Mouse (Mus musculus) myocyte (in vitro differentiated cells): ENCODE measurements around the gene Zfp936. TPM values are rescaled to one million over a fixed set of nuclear protein-coding genes. Genes with fewer than 3 reads are reported as not detected.
"Not testable (repeated sequence)": the region's sequence is repeated elsewhere in the genome, so short reads cannot be mapped to it uniquely, and the experiment has no call there.

Experiments used
- H3K27me3 ChIP-seq: one replicate; pipeline ENCODE4 v1.6.1; 2011; ENCODE audit not compliant: control insufficient read depth, insufficient read depth, insufficient read length
- H3K36me3 ChIP-seq: one replicate; pipeline ENCODE4 v1.6.1; 2011; ENCODE audit not compliant: control insufficient read depth, insufficient read depth
- H3K4me2 ChIP-seq: one replicate; pipeline ENCODE4 v1.6.1; 2011; ENCODE audit warnings: low read depth, control low read depth
- H3K4me3 ChIP-seq: one replicate; pipeline ENCODE4 v1.5.1; 2011; ENCODE audit warnings: mild to moderate bottlenecking, control low read depth, moderate library complexity
- H3K79me2 ChIP-seq: one replicate; pipeline ENCODE4 v1.6.1; 2011; ENCODE audit not compliant: control insufficient read depth, insufficient read depth
- H3ac ChIP-seq: one replicate; pipeline ENCODE4 v1.6.1; 2011; ENCODE audit not compliant: control insufficient read depth, insufficient read length
- CEBPB ChIP-seq: IDR thresholded peaks from 2 replicates; pipeline ENCODE4 v1.6.1; 2011; ENCODE audit warnings: mild to moderate bottlenecking, moderate library complexity; ENCODE audit not compliant: poor library complexity, insufficient read depth, severe bottlenecking
- E2F4 ChIP-seq: IDR thresholded peaks from one replicate; pipeline ENCODE4 v1.6.1; 2011; ENCODE audit warnings: mild to moderate bottlenecking, control low read depth, moderate library complexity; ENCODE audit not compliant: insufficient read depth
- MAX ChIP-seq: IDR thresholded peaks from one replicate; pipeline ENCODE4 v1.6.1; 2011; ENCODE audit warnings: low read depth, mild to moderate bottlenecking, control low read depth
- MYOG ChIP-seq, 3 experiments: IDR thresholded peaks; one replicate each; pipeline ENCODE4 v1.6.1; 2011; ENCODE audit warnings: control low read depth in 2 of 3, low read depth in 2 of 3, mild to moderate bottlenecking in 2 of 3; ENCODE audit not compliant: insufficient read length in 2 of 3, control insufficient read depth in 1 of 3, insufficient read depth in 1 of 3
- POLR2A ChIP-seq: IDR thresholded peaks from one replicate; pipeline ENCODE4 v1.6.1; 2011; ENCODE audit warnings: low read depth, mild to moderate bottlenecking, control low read depth, moderate library complexity; ENCODE audit not compliant: insufficient read length
- POLR2AphosphoS2 ChIP-seq: IDR thresholded peaks from one replicate; pipeline ENCODE4 v1.6.1; 2011; ENCODE audit warnings: low read depth, control low read depth; ENCODE audit not compliant: insufficient read length
- SRF ChIP-seq: IDR thresholded peaks from one replicate; pipeline ENCODE4 v1.6.1; 2011; ENCODE audit warnings: low read depth; ENCODE audit not compliant: control insufficient read depth, insufficient read length
- TCF12 ChIP-seq: IDR thresholded peaks from one replicate; pipeline ENCODE4 v1.6.1; 2011; ENCODE audit warnings: mild to moderate bottlenecking, control low read depth; ENCODE audit not compliant: poor library complexity, insufficient read depth, severe bottlenecking
- TCF3 ChIP-seq: IDR thresholded peaks from one replicate; pipeline ENCODE4 v1.6.1; 2011; ENCODE audit warnings: low read depth, control low read depth; ENCODE audit not compliant: insufficient read length
- USF1 ChIP-seq: IDR thresholded peaks from one replicate; pipeline ENCODE4 v1.6.1; 2011; ENCODE audit warnings: low read depth, mild to moderate bottlenecking, control low read depth, moderate library complexity
- polyA plus RNA-seq: library from polyadenylated mRNA; unstranded; fragments of >200 nt; fragmentation: generic; extraction: Trizol; gene quantifications from one replicate; pipeline ENCODE4 v1.2.1, GENCODE M21; 2012; ENCODE audit warnings: missing spikeins

The Zfp936 gene
- 0.35 TPM for polyA plus RNA-seq

GRCm38 (mm10) chr7:43113929-43114328, at the start of gene Zfp936:
Gene Zfp936 (plus strand): TSS chr7:43114229.
- H3K4me3 ChIP-seq, H3K36me3 ChIP-seq, H3K27me3 ChIP-seq, H3ac ChIP-seq, H3K79me2 ChIP-seq, H3K4me2 ChIP-seq: not testable (repeated sequence)

GRCm38 (mm10) chr7:43077831-43078230, 36.2 kb upstream of the Zfp936 start:
- no peaks in the 10 kb centered on the region for H3K27me3 ChIP-seq
- H3K4me2 ChIP-seq, result no peak overlapping the region
- TF ChIP-seq USF1, result no peak
- no peak for TF ChIP-seq POLR2AphosphoS2
- no peak for TF ChIP-seq MYOG (IDR thresholded peaks at IDR 0.05; ENCODE audit: control insufficient read depth in 1 of 3, insufficient read depth in 1 of 3, insufficient read length in 2 of 3, low read depth in 2 of 3)
- no peak for TF ChIP-seq CEBPB
- TF ChIP-seq SRF, result no peak
- TF ChIP-seq TCF12, result no peak
- no peak for TF ChIP-seq MAX
- TF ChIP-seq E2F4, result no peak
- H3K36me3 ChIP-seq, result no peaks in the 10 kb centered on the region
- no peaks in the 10 kb centered on the region for H3K79me2 ChIP-seq
- H3K4me3 ChIP-seq, result no peak overlapping the region
- H3ac ChIP-seq, result no peak overlapping the region

GRCm38 (mm10) chr7:43128691-43129090, 14.7 kb downstream of the Zfp936 start:
- not testable (repeated sequence) for H3K4me2 ChIP-seq, H3ac ChIP-seq, H3K4me3 ChIP-seq, H3K27me3 ChIP-seq, H3K79me2 ChIP-seq, H3K36me3 ChIP-seq

- not testable (repeated sequence) for H3K4me2 ChIP-seq, H3K27me3 ChIP-seq, H3K4me3 ChIP-seq, H3K79me2 ChIP-seq, H3ac ChIP-seq, H3K36me3 ChIP-seq
Measured at GRCm38 (mm10) chr7:43164121-43164520, 50.1 kb downstream of the Zfp936 start.

- not testable (repeated sequence) for H3K36me3 ChIP-seq, H3K4me3 ChIP-seq, H3K27me3 ChIP-seq, H3ac ChIP-seq, H3K79me2 ChIP-seq, H3K4me2 ChIP-seq
Measured at GRCm38 (mm10) chr7:43167101-43167500, 53.1 kb downstream of the Zfp936 start.

GRCm38 (mm10) chr7:43167811-43168210, 53.8 kb downstream of the Zfp936 start:
- not testable (repeated sequence) for H3K36me3 ChIP-seq, H3K4me2 ChIP-seq, H3K4me3 ChIP-seq, H3ac ChIP-seq, H3K27me3 ChIP-seq, H3K79me2 ChIP-seq

- H3K4me2 ChIP-seq, H3K27me3 ChIP-seq, H3ac ChIP-seq, H3K79me2 ChIP-seq, H3K4me3 ChIP-seq, H3K36me3 ChIP-seq: not testable (repeated sequence)
Measured at GRCm38 (mm10) chr7:43168212-43168611, 54.2 kb downstream of the Zfp936 start.

GRCm38 (mm10) chr7:43177003-43177702, 63.1 kb downstream of the Zfp936 start:
- Histone ChIP-seq H3K79me2 (no peaks in the 10 kb centered on the region), H3K27me3 (no peaks in the 10 kb centered on the region), H3K4me2 (no peak overlapping the region), H3K36me3 (no peaks in the 10 kb centered on the region), H3ac (no peak overlapping the region), H3K4me3 (no peak overlapping the region)
- TF ChIP-seq E2F4, result no peak
- TF ChIP-seq MYOG (IDR thresholded peaks at IDR 0.05; ENCODE audit: control insufficient read depth in 1 of 3, insufficient read depth in 1 of 3, insufficient read length in 2 of 3, low read depth in 2 of 3), result no peak
- no peak for TF ChIP-seq TCF12
- TF ChIP-seq CEBPB, result no peak
- TF ChIP-seq TCF3, result no peak
- TF ChIP-seq POLR2A, result no peak

GRCm38 (mm10) chr7:43213781-43214180, 99.8 kb downstream of the Zfp936 start:
- not testable (repeated sequence) for H3K27me3 ChIP-seq, H3ac ChIP-seq, H3K4me2 ChIP-seq, H3K79me2 ChIP-seq, H3K4me3 ChIP-seq, H3K36me3 ChIP-seq
